Mouse (Mus musculus): ENCODE results near the gene Nrxn1. TPM values are rescaled to one million over a fixed set of nuclear protein-coding genes. Genes with fewer than 3 reads are reported as not detected.

The Nrxn1 gene
- total and polyA plus RNA-seq, 2 experiments: 2.9 to 13.9 TPM

DNA sequence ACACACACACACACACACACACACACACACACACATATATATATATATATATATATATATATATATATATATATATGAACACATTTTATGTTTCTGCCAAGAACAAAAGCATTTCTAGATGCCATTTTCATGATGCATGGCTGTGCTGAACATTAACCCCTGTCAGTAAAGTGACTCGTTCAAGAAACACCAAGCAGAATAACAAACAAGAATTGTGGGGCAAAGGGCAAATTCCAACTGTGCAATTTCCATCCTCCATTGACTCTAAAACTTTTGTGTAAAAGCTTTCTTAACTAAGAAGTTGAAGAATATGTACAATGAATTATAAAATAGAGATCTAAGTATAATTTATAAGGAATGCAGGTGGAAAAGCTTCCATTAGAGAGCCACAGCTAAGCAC, 1030.0 kb downstream of the Nrxn1 start:
- Histone ChIP-seq H3K27ac (replicated peaks; ENCODE audit: insufficient read depth, low read depth, low read length) (no peak overlapping the region), H3K4me3 (ENCODE audit: insufficient read depth, low read depth, low read length) (no peak overlapping the region), H3K79me2 (ENCODE audit: control insufficient read depth, insufficient read depth, low read length) (no peaks in the 10 kb centered on the region), H3K36me3 (ENCODE audit: control insufficient read depth, insufficient read depth, low read length) (no peaks in the 10 kb centered on the region), H3K27me3 (ENCODE audit: control insufficient read depth, insufficient read depth, low read length) (no peaks in the 10 kb centered on the region), H3K4me1 (ENCODE audit: control insufficient read depth, insufficient read depth, low read length) (no peaks in the 10 kb centered on the region), H3K9ac (ENCODE audit: low read depth, low read length) (no peak overlapping the region)
- WGBS: 14% methylated on average over 1 of the region's 1 CpGs
- DNase-seq (ENCODE audit: extremely low read depth, low read depth, low spot score): no peak
- TF ChIP-seq POLR2A (IDR thresholded peaks at IDR 0.05; ENCODE audit: extremely low read depth, insufficient read depth, low read length): no peak
- TF ChIP-seq CTCF (IDR thresholded peaks at IDR 0.05; ENCODE audit: low read depth, low read length): no peak

DNA sequence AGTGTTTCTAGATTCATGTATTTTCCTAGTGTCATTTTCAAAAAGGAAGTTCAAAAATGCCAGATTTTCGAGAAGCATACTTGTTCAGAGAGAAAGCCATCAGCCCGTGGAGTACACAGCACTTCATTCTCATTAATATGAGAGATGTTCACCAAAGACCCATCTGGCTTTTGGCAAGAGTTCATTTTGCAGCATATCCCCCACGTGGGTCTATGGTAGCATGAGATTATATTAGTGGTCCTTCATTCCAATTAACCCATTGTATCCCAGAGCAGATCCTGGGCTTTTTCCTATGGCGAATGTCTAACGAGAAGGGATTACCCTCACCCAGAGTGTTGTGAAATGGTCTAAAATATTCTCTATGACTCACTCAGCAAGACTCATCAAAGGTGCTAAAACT, 1032.0 kb downstream of the Nrxn1 start:
- Histone ChIP-seq H3K79me2 (ENCODE audit: control insufficient read depth, insufficient read depth, low read length) (no peaks in the 10 kb centered on the region), H3K27me3 (ENCODE audit: control insufficient read depth, insufficient read depth, low read length) (no peaks in the 10 kb centered on the region), H3K4me1 (ENCODE audit: control insufficient read depth, insufficient read depth, low read length) (no peaks in the 10 kb centered on the region), H3K27ac (replicated peaks; ENCODE audit: insufficient read depth, low read depth, low read length) (no peak overlapping the region), H3K4me3 (ENCODE audit: insufficient read depth, low read depth, low read length) (no peak overlapping the region), H3K36me3 (ENCODE audit: control insufficient read depth, insufficient read depth, low read length) (no peaks in the 10 kb centered on the region), H3K9ac (ENCODE audit: low read depth, low read length) (no peak overlapping the region)
- DNase-seq (ENCODE audit: extremely low read depth, low read depth, low spot score): no peak
- 66% methylated on average over 5 of the region's 5 CpGs for WGBS
- no peak for TF ChIP-seq CTCF (IDR thresholded peaks at IDR 0.05; ENCODE audit: low read depth, low read length)
- TF ChIP-seq POLR2A (IDR thresholded peaks at IDR 0.05; ENCODE audit: extremely low read depth, insufficient read depth, low read length): no peak

- no peak for DNase-seq (ENCODE audit: extremely low read depth, low read depth, low spot score)
- no peak overlapping the region for H3K9ac ChIP-seq (ENCODE audit: low read depth, low read length)
- 56% methylated on average over 3 of the region's 3 CpGs for WGBS
- no peak overlapping the region for H3K27ac ChIP-seq (replicated peaks; ENCODE audit: insufficient read depth, low read depth, low read length)
- no peaks in the 10 kb centered on the region for H3K4me1 ChIP-seq (ENCODE audit: control insufficient read depth, insufficient read depth, low read length)
- H3K27me3 ChIP-seq (ENCODE audit: control insufficient read depth, insufficient read depth, low read length): no peaks in the 10 kb centered on the region
- TF ChIP-seq POLR2A (IDR thresholded peaks at IDR 0.05; ENCODE audit: extremely low read depth, insufficient read depth, low read length) (no peak), CTCF (IDR thresholded peaks at IDR 0.05; ENCODE audit: low read depth, low read length) (no peak)
- no peaks in the 10 kb centered on the region for H3K79me2 ChIP-seq (ENCODE audit: control insufficient read depth, insufficient read depth, low read length)
- H3K36me3 ChIP-seq (ENCODE audit: control insufficient read depth, insufficient read depth, low read length): no peaks in the 10 kb centered on the region
- no peak overlapping the region for H3K4me3 ChIP-seq (ENCODE audit: insufficient read depth, low read depth, low read length)
Measured at GRCm38 (mm10) chr17:90060168-90060567, 1032.7 kb downstream of the Nrxn1 start.

GRCm38 (mm10) chr17:90059320-90060111, 1033.4 kb downstream of the Nrxn1 start:
- Histone ChIP-seq H3K27me3 (ENCODE audit: control insufficient read depth, insufficient read depth, low read length) (no peaks in the 10 kb centered on the region), H3K79me2 (ENCODE audit: control insufficient read depth, insufficient read depth, low read length) (no peaks in the 10 kb centered on the region), H3K9ac (ENCODE audit: low read depth, low read length) (no peak overlapping the region), H3K4me1 (ENCODE audit: control insufficient read depth, insufficient read depth, low read length) (no peaks in the 10 kb centered on the region), H3K36me3 (ENCODE audit: control insufficient read depth, insufficient read depth, low read length) (no peaks in the 10 kb centered on the region), H3K27ac (replicated peaks; ENCODE audit: insufficient read depth, low read depth, low read length) (no peak overlapping the region), H3K4me3 (ENCODE audit: insufficient read depth, low read depth, low read length) (no peak overlapping the region)
- TF ChIP-seq CTCF (IDR thresholded peaks at IDR 0.05; ENCODE audit: low read depth, low read length) (no peak), POLR2A (IDR thresholded peaks at IDR 0.05; ENCODE audit: extremely low read depth, insufficient read depth, low read length) (no peak)
- DNase-seq (ENCODE audit: extremely low read depth, low read depth, low spot score): no peak
- WGBS: 66% methylated on average over 7 of the region's 7 CpGs

GRCm38 (mm10) chr17:90054312-90054711, 1038.6 kb downstream of the Nrxn1 start:
- no peak overlapping the region for H3K27ac ChIP-seq (replicated peaks; ENCODE audit: insufficient read depth, low read depth, low read length)
- H3K4me3 ChIP-seq (ENCODE audit: insufficient read depth, low read depth, low read length): no peak overlapping the region
- TF ChIP-seq POLR2A (IDR thresholded peaks at IDR 0.05; ENCODE audit: extremely low read depth, insufficient read depth, low read length): no peak
- no peak for TF ChIP-seq CTCF (IDR thresholded peaks at IDR 0.05; ENCODE audit: low read depth, low read length)
- WGBS: 70% methylated on average over 5 of the region's 5 CpGs
- no peaks in the 10 kb centered on the region for H3K27me3 ChIP-seq (ENCODE audit: control insufficient read depth, insufficient read depth, low read length)
- H3K9ac ChIP-seq (ENCODE audit: low read depth, low read length): no peak overlapping the region
- DNase-seq (ENCODE audit: extremely low read depth, low read depth, low spot score): no peak
- H3K4me1 ChIP-seq (ENCODE audit: control insufficient read depth, insufficient read depth, low read length): no peaks in the 10 kb centered on the region
- H3K79me2 ChIP-seq (ENCODE audit: control insufficient read depth, insufficient read depth, low read length): no peaks in the 10 kb centered on the region
- H3K36me3 ChIP-seq (ENCODE audit: control insufficient read depth, insufficient read depth, low read length): no peaks in the 10 kb centered on the region

GRCm38 (mm10) chr17:90039316-90039715, 1053.6 kb downstream of the Nrxn1 start:
- H3K79me2 ChIP-seq (ENCODE audit: control insufficient read depth, insufficient read depth, low read length): no peaks in the 10 kb centered on the region
- H3K27ac ChIP-seq (replicated peaks; ENCODE audit: insufficient read depth, low read depth, low read length): no peak overlapping the region
- no peaks in the 10 kb centered on the region for H3K4me1 ChIP-seq (ENCODE audit: control insufficient read depth, insufficient read depth, low read length)
- DNase-seq (ENCODE audit: extremely low read depth, low read depth, low spot score): no peak
- H3K4me3 ChIP-seq (ENCODE audit: insufficient read depth, low read depth, low read length): no peak overlapping the region
- TF ChIP-seq CTCF (IDR thresholded peaks at IDR 0.05; ENCODE audit: low read depth, low read length) (no peak), POLR2A (IDR thresholded peaks at IDR 0.05; ENCODE audit: extremely low read depth, insufficient read depth, low read length) (no peak)
- H3K9ac ChIP-seq (ENCODE audit: low read depth, low read length): no peak overlapping the region
- WGBS: 63% methylated on average over 1 of the region's 1 CpGs
- no peaks in the 10 kb centered on the region for H3K27me3 ChIP-seq (ENCODE audit: control insufficient read depth, insufficient read depth, low read length)
- H3K36me3 ChIP-seq (ENCODE audit: control insufficient read depth, insufficient read depth, low read length): no peaks in the 10 kb centered on the region
